Mouse (Mus musculus): ENCODE measurements around the gene Dcaf10.
"Not testable (repeated sequence)": the region's sequence is repeated elsewhere in the genome, so short reads cannot be mapped to it uniquely, and the experiment has no call there.

Gene Dcaf10

GRCm38 (mm10) chr4:45393658-45394057, 51.8 kb downstream of the Dcaf10 start:
- no peak for DNase-seq (ENCODE audit: low spot score in 2 of 2)

- DNase-seq (ENCODE audit: low spot score in 2 of 2) = not testable (repeated sequence)
Measured at GRCm38 (mm10) chr4:45396211-45396610, 54.3 kb downstream of the Dcaf10 start.

- DNase-seq (ENCODE audit: low spot score in 2 of 2) = not testable (repeated sequence)
Measured at GRCm38 (mm10) chr4:45398315-45398714, 56.4 kb downstream of the Dcaf10 start.

GRCm38 (mm10) chr4:45399421-45400210, 57.7 kb downstream of the Dcaf10 start:
- DNase-seq (ENCODE audit: low spot score in 2 of 2) = no peak

GRCm38 (mm10) chr4:45402281-45402680, 60.4 kb downstream of the Dcaf10 start:
- DNase-seq (ENCODE audit: low spot score in 2 of 2) = no peak

- no peak for DNase-seq (ENCODE audit: low spot score in 2 of 2)
Measured at GRCm38 (mm10) chr4:45402878-45403498, 61.1 kb downstream of the Dcaf10 start.

- no peak for DNase-seq (ENCODE audit: low spot score in 2 of 2)
Measured at GRCm38 (mm10) chr4:45403499-45403878, 61.6 kb downstream of the Dcaf10 start.

GRCm38 (mm10) chr4:45404086-45404485, 62.2 kb downstream of the Dcaf10 start:
- no peak for DNase-seq (ENCODE audit: low spot score in 2 of 2)

GRCm38 (mm10) chr4:45405315-45405714, 63.4 kb downstream of the Dcaf10 start:
- DNase-seq (ENCODE audit: low spot score in 2 of 2) = no peak

- DNase-seq (ENCODE audit: low spot score in 2 of 2) = no peak
Measured at GRCm38 (mm10) chr4:45406397-45406796, 64.5 kb downstream of the Dcaf10 start.

GRCm38 (mm10) chr4:45407001-45407702, 65.3 kb downstream of the Dcaf10 start:
- DNase-seq (ENCODE audit: low spot score in 2 of 2) = no peak

- DNase-seq (ENCODE audit: low spot score in 2 of 2) = no peak
Measured at GRCm38 (mm10) chr4:45407703-45408334, 65.9 kb downstream of the Dcaf10 start.

GRCm38 (mm10) chr4:45408427-45409132, 66.7 kb downstream of the Dcaf10 start, which contains the start of gene Slc25a51:
Gene Slc25a51, minus strand, starts transcription at chr4:45408766.
- DNase-seq (ENCODE audit: low spot score in 2 of 2) = peak; percentile 77 to 79

- peak; percentile 68 to 73 for DNase-seq (ENCODE audit: low spot score in 2 of 2)
Measured at GRCm38 (mm10) chr4:45409270-45409669, 67.4 kb downstream of the Dcaf10 start.

- DNase-seq (ENCODE audit: low spot score in 2 of 2) = no peak
Measured at GRCm38 (mm10) chr4:45411181-45411790, 69.4 kb downstream of the Dcaf10 start.

- no peak for DNase-seq (ENCODE audit: low spot score in 2 of 2)
Measured at GRCm38 (mm10) chr4:45412433-45413192, 70.7 kb downstream of the Dcaf10 start.

- no peak for DNase-seq (ENCODE audit: low spot score in 2 of 2)
Measured at GRCm38 (mm10) chr4:45413674-45414338, 71.9 kb downstream of the Dcaf10 start.

GRCm38 (mm10) chr4:45416314-45416713, 74.4 kb downstream of the Dcaf10 start:
- DNase-seq (ENCODE audit: low spot score in 2 of 2) = no peak

GRCm38 (mm10) chr4:45418229-45418950, 76.5 kb downstream of the Dcaf10 start:
- peak; percentile 46 to 67 for DNase-seq (ENCODE audit: low spot score in 2 of 2)

Measured in thymus, postnatal 10 days (tissue).